Mouse (Mus musculus) liver, embryonic 13.5 days (tissue): Measurements from ENCODE around the gene Rdh14. TPM values are rescaled to one million over a fixed set of nuclear protein-coding genes. Genes with fewer than 3 reads are reported as not detected.

Source experiments
- ATAC-seq: fragments of 200-750 bp; cut with Nextera tagmentation; 2 replicates; pipeline ENCODE4 v1.8.0; 2017; ENCODE audit warnings: low read depth, mild to moderate bottlenecking, moderate number of reproducible peaks, moderate library complexity
- DNase-seq: peaks from one replicate; pipeline ENCODE4 v3.0.0; 2022
- H3K27ac ChIP-seq: fragments of 300-500 bp; sonication (generic); 2 replicates; pipeline ENCODE4 v1.5.1; 2015; ENCODE audit warnings: moderate library complexity, mild to moderate bottlenecking, inconsistent platforms
- H3K27me3 ChIP-seq: fragments of 300-500 bp; sonication (generic); 2 replicates; pipeline ENCODE4 v1.6.1; 2015; ENCODE audit warnings: mild to moderate bottlenecking, inconsistent platforms
- H3K36me3 ChIP-seq: fragments of 300-500 bp; sonication (generic); 2 replicates; pipeline ENCODE4 v1.6.1; 2015; ENCODE audit warnings: mild to moderate bottlenecking, inconsistent platforms
- H3K4me1 ChIP-seq: fragments of 300-500 bp; sonication (generic); replicated peaks from 2 replicates; pipeline ENCODE4 v1.6.1; 2015; ENCODE audit warnings: inconsistent platforms
- H3K4me2 ChIP-seq: fragments of 300-500 bp; sonication (generic); 2 replicates; pipeline ENCODE4 v1.6.1; 2015; ENCODE audit warnings: inconsistent platforms, mild to moderate bottlenecking, moderate library complexity
- H3K4me3 ChIP-seq: fragments of 300-500 bp; sonication (generic); replicated peaks from 2 replicates; pipeline ENCODE4 v1.5.1; 2015; ENCODE audit warnings: mild to moderate bottlenecking, inconsistent platforms
- H3K9ac ChIP-seq: fragments of 300-500 bp; sonication (generic); 2 replicates; pipeline ENCODE4 v1.6.1; 2015; ENCODE audit warnings: mild to moderate bottlenecking, inconsistent platforms
- H3K9me3 ChIP-seq: fragments of 300-500 bp; sonication (generic); replicated peaks from 2 replicates; pipeline ENCODE4 v1.6.1; 2016; ENCODE audit warnings: inconsistent platforms
- WGBS: fragments of 180-500 bp; shearing (Covaris S2); methylation state at CpG from one replicate; pipeline ENCODE4 v1.1.7; 2015; ENCODE audit not compliant: insufficient replicate concordance; 5-methylcytosine and 5-hydroxymethylcytosine counted together
- polyA plus RNA-seq: library from polyadenylated mRNA; unstranded; fragments of >200 nt; fragmentation: Nextera tagmentation; extraction: Ambion mirVana; gene quantifications from 2 replicates; pipeline ENCODE4 v1.2.1, GENCODE M21; 2015

Rdh14 gene
- 13.3 and 14.8 TPM in 2 replicates for polyA plus RNA-seq

GRCm38 (mm10) chr12:10390671-10391441, at the start of gene Rdh14:
Gene Rdh14, plus strand, starts transcription at chr12:10390772.
- no peaks in the 10 kb centered on the region for H3K27me3 ChIP-seq

DNA sequence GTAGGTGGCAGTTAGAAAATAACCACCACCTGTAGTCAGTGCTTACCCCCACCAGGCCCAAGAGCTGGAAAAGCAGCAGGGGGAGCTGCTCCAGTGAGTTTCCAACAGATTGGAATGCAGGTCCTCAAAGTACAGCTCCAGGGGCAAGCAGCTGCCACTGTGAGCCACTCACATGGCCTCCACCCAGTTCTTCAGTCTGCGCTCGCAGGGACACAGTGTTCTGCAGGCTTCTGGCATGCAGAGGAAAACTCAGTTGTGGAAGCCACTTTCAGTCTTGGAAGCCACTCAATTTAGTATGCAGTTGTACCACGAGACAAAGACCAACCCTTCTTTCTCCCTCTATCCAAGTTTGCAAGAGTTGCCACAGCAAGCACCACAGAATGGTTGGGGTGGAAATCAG, 39.9 kb upstream of the Rdh14 start:
- H3K9ac ChIP-seq = no peak overlapping the region
- H3K27me3 ChIP-seq = no peaks in the 10 kb centered on the region
- no peak for DNase-seq
- WGBS = 51% methylated on average over 3 of the region's 3 CpGs
- H3K4me2 ChIP-seq = no peak overlapping the region
- no peak overlapping the region for H3K27ac ChIP-seq
- H3K36me3 ChIP-seq = no peaks in the 10 kb centered on the region
- no peaks in the 10 kb centered on the region for H3K4me1 ChIP-seq
- no peaks in the 10 kb centered on the region for H3K9me3 ChIP-seq
- ATAC-seq = no peak
- H3K4me3 ChIP-seq = no peak overlapping the region

More at GRCm38 (mm10) chr12:10390671-10391441, at the start of gene Rdh14:
- ATAC-seq = peak; percentile 99
- WGBS = 1% methylated on average over 52 of the region's 53 CpGs
- Histone ChIP-seq H3K9ac (peak within 1 kb of the TSS; percentile 83), H3K27ac (peak within 1 kb of the TSS; percentile 86), H3K9me3 (no peaks in the 10 kb centered on the region), H3K4me2 (peak within 1 kb of the TSS; percentile 72), H3K4me1 (peaks cover 6% of the 10 kb centered on the region), H3K36me3 (0 out of 2 replicates have a peak, but pooled peaks cover 8% of the 10 kb centered on the region), H3K4me3 (peak within 1 kb of the TSS; percentile 79)
- DNase-seq = peak; percentile 86

DNA sequence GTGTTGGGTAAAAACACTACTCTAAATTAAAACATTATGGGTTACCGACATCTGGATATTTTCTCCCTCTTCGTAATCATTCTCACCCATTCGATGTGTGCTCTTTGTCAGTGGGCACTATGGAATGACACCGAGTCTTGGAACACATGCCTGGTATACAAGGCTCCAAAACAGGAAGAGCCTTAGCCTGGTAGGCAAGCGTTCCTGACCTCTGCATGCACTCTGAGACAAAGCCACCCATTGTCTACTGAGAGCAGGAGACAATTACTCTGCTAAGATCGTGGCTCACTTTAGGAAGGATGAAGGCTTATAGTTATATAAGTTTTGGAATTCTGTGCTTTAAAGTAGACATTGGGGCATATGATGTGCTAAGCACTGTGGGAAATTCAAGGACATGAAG, 32.8 kb upstream of the Rdh14 start:
- H3K9me3 ChIP-seq = no peaks in the 10 kb centered on the region
- no peak overlapping the region for H3K27ac ChIP-seq
- 43% methylated on average over 6 of the region's 6 CpGs for WGBS
- ATAC-seq (no peak), DNase-seq (no peak)
- no peaks in the 10 kb centered on the region for H3K4me1 ChIP-seq
- H3K9ac ChIP-seq = no peak overlapping the region
- no peaks in the 10 kb centered on the region for H3K36me3 ChIP-seq
- no peak overlapping the region for H3K4me2 ChIP-seq
- no peak overlapping the region for H3K4me3 ChIP-seq
- H3K27me3 ChIP-seq = no peaks in the 10 kb centered on the region

- no peaks in the 10 kb centered on the region for H3K27me3 ChIP-seq
- ATAC-seq (no peak), DNase-seq (no peak)
- H3K9me3 ChIP-seq = no peaks in the 10 kb centered on the region
- no peak within 1 kb of the TSS for H3K4me3 ChIP-seq
- H3K4me1 ChIP-seq = no peaks in the 10 kb centered on the region
- no peak within 1 kb of the TSS for H3K4me2 ChIP-seq
- no peaks in the 10 kb centered on the region for H3K36me3 ChIP-seq
- no peak within 1 kb of the TSS for H3K9ac ChIP-seq
- WGBS = 55% methylated on average over 3 of the region's 3 CpGs
- H3K27ac ChIP-seq = no peak within 1 kb of the TSS
These were observed 20.9 kb upstream of the Rdh14 start, which contains the start of gene Nt5c1b for GRCm38 (mm10) chr12:10369673-10370072. Gene Nt5c1b, plus strand, starts transcription at chr12:10369973.

GRCm38 (mm10) chr12:10400788-10401187, 10.2 kb downstream of the Rdh14 start:
- no peaks in the 10 kb centered on the region for H3K9me3 ChIP-seq
- ATAC-seq = no peak
- H3K4me2 ChIP-seq = no peak overlapping the region
- H3K27me3 ChIP-seq = no peaks in the 10 kb centered on the region
- H3K4me1 ChIP-seq = no peaks in the 10 kb centered on the region
- DNase-seq = no peak
- H3K9ac ChIP-seq = no peak overlapping the region
- no peak overlapping the region for H3K27ac ChIP-seq
- H3K36me3 ChIP-seq = no peaks in the 10 kb centered on the region
- 67% methylated on average over 1 of the region's 1 CpGs for WGBS
- H3K4me3 ChIP-seq = no peak overlapping the region

GRCm38 (mm10) chr12:10402421-10403115, 12.0 kb downstream of the Rdh14 start:
- H3K4me2 ChIP-seq = no peak overlapping the region
- H3K9ac ChIP-seq = no peak overlapping the region
- H3K9me3 ChIP-seq = no peaks in the 10 kb centered on the region
- H3K4me1 ChIP-seq = no peaks in the 10 kb centered on the region
- H3K36me3 ChIP-seq = no peaks in the 10 kb centered on the region
- H3K27ac ChIP-seq = no peak overlapping the region
- no peak for ATAC-seq
- no peak for DNase-seq
- H3K4me3 ChIP-seq = no peak overlapping the region
- WGBS = 28% methylated on average over 9 of the region's 9 CpGs
- no peaks in the 10 kb centered on the region for H3K27me3 ChIP-seq

DNA sequence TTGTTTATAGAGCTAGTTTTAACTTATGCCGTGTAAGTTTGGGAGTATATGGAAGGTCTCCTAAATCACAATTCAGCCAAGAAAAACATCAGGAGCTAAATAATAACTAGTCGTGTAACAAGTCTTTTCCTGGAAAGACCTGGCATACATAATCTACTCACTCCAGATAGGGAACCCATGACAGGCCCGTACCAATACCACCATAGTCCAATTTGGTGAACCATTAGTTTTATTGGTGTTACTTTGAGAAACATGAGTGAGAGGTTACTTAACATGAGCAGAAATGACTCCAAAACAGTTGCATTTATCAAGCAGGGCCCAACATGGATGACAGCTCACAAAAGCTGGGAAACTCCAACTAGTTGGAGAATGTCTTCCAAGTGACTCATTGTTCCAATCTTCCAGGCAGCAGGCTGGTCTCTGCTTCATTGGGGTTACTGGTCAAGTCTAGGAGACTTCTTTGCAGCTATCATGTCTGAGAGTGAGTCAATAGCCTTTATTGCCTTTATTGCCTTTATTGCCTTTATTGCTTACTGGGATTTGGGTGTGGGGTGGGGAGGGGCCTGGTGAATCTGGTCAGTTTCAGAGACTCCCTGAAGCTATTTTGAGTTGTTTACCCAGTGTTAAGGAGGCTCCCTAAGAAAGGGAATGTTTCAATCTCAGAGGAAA, 20.1 kb downstream of the Rdh14 start:
- no peak for DNase-seq
- Histone ChIP-seq H3K9me3 (no peaks in the 10 kb centered on the region), H3K4me3 (no peak overlapping the region), H3K4me1 (no peaks in the 10 kb centered on the region), H3K36me3 (no peaks in the 10 kb centered on the region), H3K4me2 (no peak overlapping the region), H3K9ac (no peak overlapping the region), H3K27me3 (no peaks in the 10 kb centered on the region), H3K27ac (no peak overlapping the region)
- 67% methylated on average over 3 of the region's 3 CpGs for WGBS
- ATAC-seq = no peak

DNA sequence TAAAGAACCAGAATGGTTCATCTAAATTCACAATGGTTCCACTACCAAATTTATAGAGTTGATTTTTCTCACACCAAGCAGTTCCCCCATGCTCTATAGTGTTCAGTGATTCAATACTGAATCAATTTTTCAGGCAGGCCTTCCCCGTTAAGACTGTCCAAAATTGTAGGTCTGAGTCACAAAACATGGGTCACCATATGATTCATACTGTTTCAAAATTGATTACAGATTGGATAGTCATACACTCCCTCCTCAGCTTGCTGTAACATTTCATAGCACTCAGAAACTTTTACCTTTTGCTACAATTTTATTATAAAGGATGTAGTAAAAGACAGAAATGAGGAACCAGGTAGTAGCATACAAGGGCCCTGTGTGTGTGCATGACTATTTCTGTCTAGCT, 20.9 kb downstream of the Rdh14 start:
- H3K4me3 ChIP-seq = no peak overlapping the region
- ATAC-seq (no peak), DNase-seq (no peak)
- no peaks in the 10 kb centered on the region for H3K36me3 ChIP-seq
- no peaks in the 10 kb centered on the region for H3K27me3 ChIP-seq
- no peak overlapping the region for H3K27ac ChIP-seq
- no peak overlapping the region for H3K9ac ChIP-seq
- 74% methylated on average over 1 of the region's 1 CpGs for WGBS
- no peaks in the 10 kb centered on the region for H3K9me3 ChIP-seq
- no peaks in the 10 kb centered on the region for H3K4me1 ChIP-seq
- H3K4me2 ChIP-seq = no peak overlapping the region

- Histone ChIP-seq H3K27me3 (no peaks in the 10 kb centered on the region), H3K4me1 (no peaks in the 10 kb centered on the region), H3K27ac (no peak overlapping the region), H3K4me2 (no peak overlapping the region), H3K9ac (no peak overlapping the region), H3K4me3 (no peak overlapping the region), H3K9me3 (no peaks in the 10 kb centered on the region), H3K36me3 (no peaks in the 10 kb centered on the region)
- DNase-seq (no peak), ATAC-seq (no peak)
- 59% methylated on average over 3 of the region's 3 CpGs for WGBS
These were observed 31.8 kb downstream of the Rdh14 start for GRCm38 (mm10) chr12:10422347-10422746.

DNA sequence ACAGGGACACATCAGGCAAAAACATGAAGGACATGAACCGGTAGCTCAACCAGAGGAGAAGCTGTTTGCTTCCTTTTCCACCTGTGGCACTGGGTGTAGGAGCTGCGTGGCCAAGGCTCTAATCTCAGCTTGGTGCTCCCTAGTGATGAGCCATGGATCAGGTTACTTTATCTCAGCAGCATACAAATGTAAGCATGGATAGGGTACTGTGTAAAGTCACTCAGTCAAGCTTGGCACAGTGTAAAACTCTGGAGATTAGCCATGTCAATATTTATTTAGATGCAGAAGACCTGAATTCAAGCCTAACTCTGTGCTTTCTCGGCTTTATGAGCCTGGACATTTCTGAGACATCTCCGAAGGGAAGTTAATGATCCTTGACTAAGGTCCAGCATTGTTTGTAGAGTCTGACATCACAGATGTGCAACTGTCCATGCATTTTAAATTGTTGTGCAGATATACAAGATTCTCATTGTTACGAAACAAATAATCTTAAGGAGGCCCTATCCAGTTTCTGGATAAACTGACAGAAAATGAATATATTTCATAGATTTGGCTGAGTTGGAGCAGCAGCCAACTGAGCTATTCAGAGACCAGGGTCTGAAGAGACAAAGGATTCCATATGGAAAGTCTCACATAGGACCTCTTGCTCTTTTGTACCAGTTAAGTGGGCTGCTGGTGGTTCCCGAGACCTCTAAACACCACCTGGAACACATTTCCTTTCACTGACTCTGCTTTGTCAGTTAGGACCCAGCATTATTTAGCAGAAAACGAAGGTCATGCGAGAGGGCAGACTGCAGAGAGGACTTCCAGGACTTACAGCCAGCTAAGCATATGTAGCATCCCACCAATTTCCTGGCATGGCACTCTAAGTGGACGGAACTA, 35.7 kb downstream of the Rdh14 start:
- WGBS = 61% methylated on average over 9 of the region's 9 CpGs
- no peak for ATAC-seq

DNA sequence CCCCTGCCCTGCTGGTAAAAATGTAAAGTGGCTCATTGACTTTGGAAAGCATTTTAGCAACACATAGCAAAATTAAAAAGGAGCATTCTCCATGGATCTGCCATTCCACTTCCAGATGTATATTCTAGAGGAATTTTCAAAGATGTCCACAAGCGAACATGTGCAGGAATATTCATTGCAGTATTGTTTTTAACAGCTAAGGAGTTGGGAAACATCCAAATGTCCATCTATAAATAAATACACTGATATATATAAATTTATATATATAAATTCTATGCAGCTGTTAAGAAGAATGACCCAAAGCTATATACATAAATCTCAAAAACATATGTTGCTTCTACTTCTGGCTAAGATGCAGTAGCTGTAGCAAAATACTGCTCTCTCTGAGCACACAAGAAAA, 40.4 kb downstream of the Rdh14 start:
- no peak for ATAC-seq

More for the DNA sequence above, 35.7 kb downstream of the Rdh14 start:
- no peaks in the 10 kb centered on the region for H3K36me3 ChIP-seq
- H3K4me1 ChIP-seq = no peaks in the 10 kb centered on the region
- no peak overlapping the region for H3K9ac ChIP-seq
- no peak for DNase-seq
- H3K27me3 ChIP-seq = no peaks in the 10 kb centered on the region
- H3K27ac ChIP-seq = no peak overlapping the region
- no peaks in the 10 kb centered on the region for H3K9me3 ChIP-seq
- H3K4me2 ChIP-seq = no peak overlapping the region
- H3K4me3 ChIP-seq = no peak overlapping the region

More for the DNA sequence above, 40.4 kb downstream of the Rdh14 start:
- no peak overlapping the region for H3K27ac ChIP-seq
- no peaks in the 10 kb centered on the region for H3K36me3 ChIP-seq
- H3K9me3 ChIP-seq = no peaks in the 10 kb centered on the region
- whole genome bisulfite sequencing = 73% methylated on average over 1 of the region's 1 CpGs
- H3K4me3 ChIP-seq = no peak overlapping the region
- H3K4me2 ChIP-seq = no peak overlapping the region
- no peaks in the 10 kb centered on the region for H3K4me1 ChIP-seq
- DNase-seq = no peak
- H3K9ac ChIP-seq = no peak overlapping the region
- no peaks in the 10 kb centered on the region for H3K27me3 ChIP-seq
